8 mouse cellular contexts compared by ENCODE assay signal in genomic region chr1:105990138-105990821, GRCm38 (mm10). TPM values are rescaled to one million over a fixed set of nuclear protein-coding genes. Genes with fewer than 3 reads are reported as not detected.
DNase-seq lines count a peak whose midpoint lies in the region; ATAC-seq lines count a peak whose summit lies in the region.

Zcchc2 (plus strand) TSS chr1:105990406.

- ATAC-seq in inflammation-experienced regulatory T-cells, adult 6 months, result peak; percentile 81
- ATAC-seq in megakaryocyte-erythroid progenitor cell, adult 5-6 weeks (replicated peaks; ENCODE audit: low FRiP score, low TSS enrichment, poor library complexity, severe bottlenecking), result peak; percentile 87

- intact Hi-C loops in gastrocnemius, postnatal 14 days (cut with DNase I; ENCODE audit: low total_unique reads), result no loop called here
- intact Hi-C loops in left cerebral cortex, postnatal 10 days (cut with DNase I), result loop anchor here (5.0 kb wide), 3 partner anchors 208 to 328 kb away; partner anchors contain the start of genes Pign, Relch and Tnfrsf11a

- DNase-seq in adrenal gland, adult (ENCODE audit: inconsistent age in 2 of 2, low spot score in 1 of 2), result peak; percentile 99 to 100
- DNase-seq in embryo, embryonic 10.5 days (ENCODE audit: low spot score), result peak; percentile 99
- DNase-seq in gastrocnemius, postnatal 14 days, result peak; percentile 99
- peak; percentile 98 to 100 for DNase-seq in left cerebral cortex, postnatal 10 days (ENCODE audit: extremely low spot score in 1 of 2, low spot score in 2 of 2)
- peak; percentile 99 for DNase-seq in right cerebral cortex, postnatal 25 days
- peak; percentile 98 to 100 for DNase-seq in urinary bladder, postnatal 4 days (ENCODE audit: low spot score in 2 of 2)

RNA-seq across cellular contexts. Expression of gene Zcchc2, which starts in this region (rescaled TPM):
- total RNA-seq in gastrocnemius, postnatal 14 days (2021), result 1 to 10 TPM; 5.6 to 6.5 TPM
- polyA plus RNA-seq in inflammation-experienced regulatory T-cells, adult 6 months (2017; shearing (Covaris generic)), result 1 to 10 TPM; 5.6 to 9.4 (median 6.8) TPM
- total RNA-seq in left cerebral cortex, postnatal 10 days (2021), result 10 to 100 TPM; 19.5 to 23.5 TPM
- total RNA-seq in megakaryocyte-erythroid progenitor cell, adult 5-6 weeks (2014; fragmentation: Nextera tagmentation), result 16.8 and 18.3 TPM in 2 replicates
- total RNA-seq in megakaryocyte-erythroid progenitor cell, adult 5-6 weeks (2017), result 14.2 and 15.4 TPM in 2 replicates

Comparison
In these comparisons a context has a peak if more than half of its experiments do, and no peak if none do; other contexts are left out.
1. Peak in every context shown above with its lines: DNase-seq and ATAC-seq.